Mouse (Mus musculus): ENCODE measurements around the gene Sipa1l2.

DNA sequence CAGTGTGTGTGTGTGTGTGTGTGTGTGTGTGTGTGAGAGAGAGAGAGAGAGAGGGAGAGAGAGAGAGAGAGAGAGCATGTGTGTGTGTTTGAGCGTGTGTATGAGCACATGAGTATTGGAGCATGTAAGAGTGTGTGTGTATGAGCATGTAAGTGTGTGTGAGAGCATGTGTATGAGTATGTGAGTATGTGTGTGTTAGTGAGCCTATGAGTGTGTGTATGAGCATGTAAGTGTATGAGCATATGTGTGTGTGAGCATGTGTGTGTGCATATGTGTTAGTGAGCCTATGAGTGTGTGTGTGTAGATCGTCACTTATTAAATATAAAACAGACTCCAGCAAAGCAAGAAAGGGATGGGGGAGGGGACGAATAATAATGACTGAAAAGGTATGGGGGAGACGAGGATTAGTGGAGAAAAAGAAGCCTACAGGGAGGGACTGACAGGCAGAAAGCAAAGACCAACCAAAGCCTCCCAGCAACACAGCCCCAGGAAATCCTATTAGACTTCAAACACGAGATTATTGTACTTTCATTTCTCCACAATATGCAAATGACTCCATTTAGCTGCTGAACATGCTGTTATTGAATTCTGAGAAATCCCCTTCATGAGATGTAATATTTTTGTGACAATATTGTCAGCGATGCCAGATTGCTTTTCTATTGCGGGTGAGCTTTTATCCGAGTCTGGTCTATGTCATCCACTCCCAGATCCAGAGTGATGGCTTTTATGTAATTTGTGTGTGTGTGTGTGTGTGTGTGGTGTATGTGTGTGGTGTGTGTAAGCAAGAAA lies 193.8 kb downstream of the Sipa1l2 start:
- TF ChIP-seq GATA1 (IDR thresholded peaks at IDR 0.05; ENCODE audit: low read length): no peak
- no peak for TF ChIP-seq TAL1 (IDR thresholded peaks at IDR 0.05; ENCODE audit: low read length)
